Mouse (Mus musculus) hindbrain, postnatal 0 days (tissue): Measurements from ENCODE around the gene Slc25a43. TPM values are rescaled to one million over a fixed set of nuclear protein-coding genes. Genes with fewer than 3 reads are reported as not detected.
A peak's percentile ranks its signal among the peaks of the same experiment; 100 is the strongest.

Experiments
- ATAC-seq: fragments of 200-750 bp; cut with Nextera tagmentation; 2 replicates; pipeline ENCODE4 v1.8.0; 2017; ENCODE audit warnings: mild to moderate bottlenecking, moderate TSS enrichment, moderate library complexity
- DNase-seq: peaks from one replicate; pipeline ENCODE4 v3.0.0-alpha.2; 2015; ENCODE audit warnings: low spot score
- H3K27ac ChIP-seq: fragments of 300-500 bp; sonication (generic); 2 replicates; pipeline ENCODE4 v1.5.1; 2014; ENCODE audit warnings: mild to moderate bottlenecking
- H3K27me3 ChIP-seq: fragments of 300-500 bp; sonication (generic); 2 replicates; pipeline ENCODE4 v1.6.1; 2014; ENCODE audit warnings: low read length, mixed read lengths; ENCODE audit not compliant: insufficient read depth
- H3K36me3 ChIP-seq: fragments of 300-500 bp; sonication (generic); 2 replicates; pipeline ENCODE4 v1.6.1; 2014; ENCODE audit warnings: low read length, mixed read lengths; ENCODE audit not compliant: insufficient read depth
- H3K4me1 ChIP-seq: fragments of 300-500 bp; sonication (generic); 2 replicates; pipeline ENCODE4 v1.6.1; 2014; ENCODE audit warnings: antibody characterized with exemption, low read length, mixed read lengths; ENCODE audit not compliant: insufficient read depth
- H3K4me2 ChIP-seq: fragments of 300-500 bp; sonication (generic); 2 replicates; pipeline ENCODE4 v1.6.1; 2014; ENCODE audit warnings: low read depth, mild to moderate bottlenecking, low read length, moderate library complexity, mixed read lengths
- H3K4me3 ChIP-seq: fragments of 300-500 bp; sonication (generic); 2 replicates; pipeline ENCODE4 v1.5.1; 2014; ENCODE audit warnings: low read length
- H3K9ac ChIP-seq: fragments of 300-500 bp; sonication (generic); replicated peaks from 2 replicates; pipeline ENCODE4 v1.6.1; 2014; ENCODE audit warnings: mild to moderate bottlenecking, low read length, moderate library complexity, mixed read lengths
- H3K9me3 ChIP-seq: fragments of 300-500 bp; sonication (generic); 2 replicates; pipeline ENCODE4 v1.6.1; 2016; ENCODE audit warnings: low read length, mixed read lengths
- CTCF ChIP-seq: IDR thresholded peaks from 2 replicates; pipeline ENCODE4 v1.5.1; 2016; ENCODE audit warnings: antibody characterized with exemption, control low read depth, low read depth
- WGBS: fragments of 180-500 bp; shearing (Covaris S2); extraction: QIAGEN DNeasy Blood & Tissue Kit; methylation state at CpG from one replicate; pipeline ENCODE4 v1.1.7; 2014; 5-methylcytosine and 5-hydroxymethylcytosine counted together
- polyA plus RNA-seq: library from polyadenylated mRNA; unstranded; fragments of >200 nt; fragmentation: Nextera tagmentation; extraction: Ambion mirVana; gene quantifications from 2 replicates; pipeline ENCODE4 v1.2.1, GENCODE M21; 2015
- total RNA-seq: library from RNA; depleted of rRNA; stranded (reverse); fragments of >200 nt; gene quantifications from 2 replicates; pipeline ENCODE4 v1.2.3, GENCODE M21; 2014

Gene Slc25a43
- total and polyA plus RNA-seq, 2 experiments from 2014 or later: 0.90 to 1.8 TPM

DNA sequence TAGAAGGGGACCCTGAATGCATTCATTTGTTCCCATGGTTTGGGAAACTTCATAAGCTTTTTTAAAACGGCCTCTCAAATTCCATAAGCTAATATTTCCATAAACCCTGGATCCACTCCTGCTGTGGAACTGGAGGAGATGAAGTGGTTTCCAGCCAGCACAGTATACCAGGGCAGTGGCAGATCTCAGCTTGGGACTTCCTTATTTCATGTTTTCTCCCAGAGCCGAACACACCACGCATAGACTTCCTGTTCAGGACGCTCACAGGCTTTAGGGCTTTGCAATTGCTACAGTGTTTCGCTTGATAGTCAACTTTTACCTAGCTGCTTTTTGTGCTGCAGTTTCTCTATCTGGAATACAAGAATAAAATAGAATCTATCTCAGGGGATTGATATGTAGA, 59.7 kb downstream of the Slc25a43 start:
- no peak overlapping the region for H3K4me2 ChIP-seq
- no peak for DNase-seq
- H3K9ac ChIP-seq: no peak overlapping the region
- no peaks in the 10 kb centered on the region for H3K27me3 ChIP-seq
- H3K4me3 ChIP-seq: no peak overlapping the region
- no peaks in the 10 kb centered on the region for H3K36me3 ChIP-seq
- WGBS: 79% methylated on average over 5 of the region's 5 CpGs
- H3K27ac ChIP-seq: no peak overlapping the region
- ATAC-seq: no peak
- H3K4me1 ChIP-seq: no peaks in the 10 kb centered on the region
- no peak for TF ChIP-seq CTCF
- H3K9me3 ChIP-seq: no peaks in the 10 kb centered on the region

GRCm38 (mm10) chrX:36804196-36804595, 60.7 kb downstream of the Slc25a43 start:
- Histone ChIP-seq H3K27ac (no peak overlapping the region), H3K27me3 (no peaks in the 10 kb centered on the region), H3K4me1 (no peaks in the 10 kb centered on the region), H3K4me3 (no peak overlapping the region), H3K9me3 (no peaks in the 10 kb centered on the region), H3K36me3 (no peaks in the 10 kb centered on the region), H3K4me2 (no peak overlapping the region), H3K9ac (no peak overlapping the region)
- WGBS: 67% methylated on average over 5 of the region's 5 CpGs
- DNase-seq (no peak), ATAC-seq (no peak)
- no peak for TF ChIP-seq CTCF

- Histone ChIP-seq H3K4me3 (no peak overlapping the region), H3K9me3 (no peaks in the 10 kb centered on the region), H3K27ac (no peak overlapping the region), H3K9ac (no peak overlapping the region), H3K36me3 (no peaks in the 10 kb centered on the region), H3K27me3 (no peaks in the 10 kb centered on the region), H3K4me1 (no peaks in the 10 kb centered on the region), H3K4me2 (no peak overlapping the region)
- ATAC-seq: no peak
- WGBS: 49% methylated on average over 5 of the region's 5 CpGs
- DNase-seq: no peak
- TF ChIP-seq CTCF: no peak
Observed at GRCm38 (mm10) chrX:36805466-36806235, 62.2 kb downstream of the Slc25a43 start.

- DNase-seq (peak; percentile 88), ATAC-seq (peak; percentile 95)
- no peaks in the 10 kb centered on the region for H3K27me3 ChIP-seq
- peak; percentile 75 for TF ChIP-seq CTCF
- H3K4me3 ChIP-seq: peak overlapping the region; percentile 34
- no peaks in the 10 kb centered on the region for H3K4me1 ChIP-seq
- whole genome bisulfite sequencing: 25% methylated on average over 45 of the region's 45 CpGs
- no peaks in the 10 kb centered on the region for H3K36me3 ChIP-seq
- H3K9ac ChIP-seq: 0 out of 2 replicates have a peak overlapping the region, but pooled peaks have one; percentile 37
- peak overlapping the region; percentile 55 for H3K4me2 ChIP-seq
- peak overlapping the region; percentile 72 for H3K27ac ChIP-seq
- H3K9me3 ChIP-seq: no peaks in the 10 kb centered on the region
Observed at GRCm38 (mm10) chrX:36807360-36808317, 64.2 kb downstream of the Slc25a43 start.

DNA sequence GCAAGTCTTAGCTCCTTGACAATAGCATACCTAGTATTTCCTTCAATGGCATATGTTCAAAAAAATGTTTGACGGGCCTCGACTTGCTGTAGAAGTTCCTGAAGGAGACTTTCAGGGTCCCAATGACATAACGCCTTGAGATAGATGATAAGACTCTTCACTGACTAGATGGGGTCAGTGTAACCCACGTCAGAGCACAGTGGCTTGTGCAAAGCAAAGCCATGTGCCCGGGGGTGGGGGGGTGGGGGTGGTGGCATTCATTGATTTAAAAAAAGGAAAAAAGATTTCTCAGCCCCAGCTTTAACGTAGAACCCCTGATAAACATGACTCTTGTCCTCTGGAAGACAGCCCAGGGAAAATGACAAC, 64.8 kb downstream of the Slc25a43 start:
- ATAC-seq (peak; percentile 34), DNase-seq (no peak)
- no peaks in the 10 kb centered on the region for H3K4me1 ChIP-seq
- TF ChIP-seq CTCF: no peak
- H3K9me3 ChIP-seq: no peaks in the 10 kb centered on the region
- H3K4me2 ChIP-seq: peak overlapping the region; percentile 55
- H3K27ac ChIP-seq: peak overlapping the region; percentile 72; the same call in 1 of the 2 replicates
- no peaks in the 10 kb centered on the region for H3K36me3 ChIP-seq
- no peak overlapping the region for H3K4me3 ChIP-seq
- no peaks in the 10 kb centered on the region for H3K27me3 ChIP-seq
- 70% methylated on average over 6 of the region's 6 CpGs for WGBS
- H3K9ac ChIP-seq: no peak overlapping the region

GRCm38 (mm10) chrX:36811377-36811776, 67.9 kb downstream of the Slc25a43 start:
- H3K27me3 ChIP-seq: no peaks in the 10 kb centered on the region
- peak; percentile 73 for TF ChIP-seq CTCF
- H3K27ac ChIP-seq: no peak overlapping the region
- H3K9me3 ChIP-seq: no peaks in the 10 kb centered on the region
- no peak overlapping the region for H3K9ac ChIP-seq
- no peaks in the 10 kb centered on the region for H3K4me1 ChIP-seq
- 43% methylated on average over 5 of the region's 5 CpGs for WGBS
- H3K36me3 ChIP-seq: no peaks in the 10 kb centered on the region
- no peak for ATAC-seq
- no peak overlapping the region for H3K4me2 ChIP-seq
- H3K4me3 ChIP-seq: no peak overlapping the region
- DNase-seq: peak; percentile 61
